Mouse (Mus musculus) lung, adult 2 months (tissue): ENCODE measurements at regions not wholly inside any gene's neighbourhood (a gene's known extent, or its start where the extent isn't known, plus 50 kb on each side); places are given as distances from the start of the nearest gene placed in this dataset.
A peak's percentile ranks its signal among the peaks of the same experiment; 100 is the strongest.

ENCODE experiments used
- DNase-seq: peaks from one replicate; pipeline ENCODE4 v3.0.0; 2022
- H3K4me1 ChIP-seq: fragments of 200-500 bp; 2 replicates; pipeline ENCODE4 v1.6.1; 2011; ENCODE audit warnings: low read length; ENCODE audit not compliant: control insufficient read depth, insufficient read depth
- H3K4me3 ChIP-seq: fragments of 200-500 bp; replicated peaks from 2 replicates; pipeline ENCODE3; 2011; ENCODE audit warnings: low read depth, mild to moderate bottlenecking, control low read depth, low read length; ENCODE audit errors: extremely low read depth
- CTCF ChIP-seq: fragments of 200-500 bp; IDR thresholded peaks from 2 replicates; pipeline ENCODE4 v1.5.1; 2011; ENCODE audit warnings: mild to moderate bottlenecking, low read length, control low read depth; ENCODE audit not compliant: insufficient read depth
- POLR2A ChIP-seq: fragments of 200-500 bp; IDR thresholded peaks from 2 replicates; pipeline ENCODE4 v1.6.1; 2011; ENCODE audit warnings: low read depth, mild to moderate bottlenecking, control low read depth, low read length, borderline replicate concordance; ENCODE audit errors: extremely low read depth
- WGBS: fragments of 180-500 bp; shearing (Covaris S2); methylation state at CpG from one replicate; pipeline ENCODE4 v1.1.7; 2018; 5-methylcytosine and 5-hydroxymethylcytosine counted together

- 79% methylated on average over 1 of the region's 1 CpGs for WGBS
- TF ChIP-seq POLR2A (no peak), CTCF (no peak)
- Histone ChIP-seq H3K4me1 (no peaks in the 10 kb centered on the region), H3K4me3 (no peak overlapping the region)
- no peak for DNase-seq
These were observed 465.5 kb upstream of the Gm765 start for GRCm38 (mm10) chr6:98808046-98808445.

- WGBS: 42% methylated on average over 13 of the region's 13 CpGs
- no peaks in the 10 kb centered on the region for H3K4me1 ChIP-seq
- TF ChIP-seq CTCF (no peak), POLR2A (no peak)
- H3K4me3 ChIP-seq: no peak overlapping the region
- DNase-seq: no peak
These were observed 460.9 kb upstream of the Gm765 start for GRCm38 (mm10) chr6:98803384-98803949.

- no peak for TF ChIP-seq POLR2A
- no peak for TF ChIP-seq CTCF
- no peak for DNase-seq
- WGBS: 74% methylated on average over 4 of the region's 4 CpGs
- Histone ChIP-seq H3K4me3 (no peak overlapping the region), H3K4me1 (peaks cover 3% of the 10 kb centered on the region; the same call in 1 of the 2 replicates)
These were observed 458.5 kb upstream of the Gm765 start for GRCm38 (mm10) chr6:98801061-98801460.

- 89% methylated on average over 8 of the region's 8 CpGs for WGBS
- no peak for TF ChIP-seq POLR2A
- TF ChIP-seq CTCF: no peak
- peaks cover 3% of the 10 kb centered on the region; the same call in 1 of the 2 replicates for H3K4me1 ChIP-seq
- no peak overlapping the region for H3K4me3 ChIP-seq
- DNase-seq: no peak
These were observed 457.5 kb upstream of the Gm765 start for GRCm38 (mm10) chr6:98800040-98800439.

GRCm38 (mm10) chr6:98797778-98798177, 455.2 kb upstream of the Gm765 start:
- Histone ChIP-seq H3K4me1 (peaks cover 3% of the 10 kb centered on the region; the same call in 1 of the 2 replicates), H3K4me3 (no peak overlapping the region)
- 45% methylated on average over 3 of the region's 3 CpGs for WGBS
- TF ChIP-seq POLR2A: no peak
- no peak for TF ChIP-seq CTCF
- DNase-seq: no peak

GRCm38 (mm10) chr6:98797373-98797772, 454.8 kb upstream of the Gm765 start:
- Histone ChIP-seq H3K4me1 (peaks cover 3% of the 10 kb centered on the region; the same call in 1 of the 2 replicates), H3K4me3 (no peak overlapping the region)
- no peak for TF ChIP-seq POLR2A
- no peak for TF ChIP-seq CTCF
- DNase-seq: peak; percentile 23
- WGBS: 21% methylated on average over 6 of the region's 6 CpGs

GRCm38 (mm10) chr6:98796666-98797065, 454.1 kb upstream of the Gm765 start:
- 22% methylated on average over 4 of the region's 4 CpGs for WGBS
- no peak for DNase-seq

GRCm38 (mm10) chr6:98787422-98787821, 444.9 kb upstream of the Gm765 start:
- 77% methylated on average over 5 of the region's 5 CpGs for WGBS
- Histone ChIP-seq H3K4me3 (no peak overlapping the region), H3K4me1 (no peaks in the 10 kb centered on the region)
- no peak for DNase-seq
- TF ChIP-seq POLR2A (no peak), CTCF (no peak)

More at GRCm38 (mm10) chr6:98796666-98797065, 454.1 kb upstream of the Gm765 start:
- H3K4me3 ChIP-seq: no peak overlapping the region
- H3K4me1 ChIP-seq: peaks cover 3% of the 10 kb centered on the region; the same call in 1 of the 2 replicates
- TF ChIP-seq POLR2A (no peak), CTCF (no peak)

- TF ChIP-seq POLR2A (no peak), CTCF (no peak)
- H3K4me1 ChIP-seq: no peaks in the 10 kb centered on the region
- no peak overlapping the region for H3K4me3 ChIP-seq
- DNase-seq: no peak
- 69% methylated on average over 9 of the region's 9 CpGs for WGBS
These were observed 439.5 kb upstream of the Gm765 start for GRCm38 (mm10) chr6:98782074-98782473.

- no peak for DNase-seq
- H3K4me3 ChIP-seq: no peak overlapping the region
- no peaks in the 10 kb centered on the region for H3K4me1 ChIP-seq
- TF ChIP-seq CTCF (no peak), POLR2A (no peak)
- WGBS: 74% methylated on average over 1 of the region's 1 CpGs
These were observed 433.2 kb upstream of the Gm765 start for GRCm38 (mm10) chr6:98775780-98776179.

GRCm38 (mm10) chr6:98769999-98770398, 427.4 kb upstream of the Gm765 start:
- no peak for DNase-seq
- no peak overlapping the region for H3K4me3 ChIP-seq
- WGBS: 55% methylated on average over 2 of the region's 2 CpGs
- no peak for TF ChIP-seq CTCF
- no peak for TF ChIP-seq POLR2A
- no peaks in the 10 kb centered on the region for H3K4me1 ChIP-seq

- Histone ChIP-seq H3K4me3 (no peak overlapping the region), H3K4me1 (no peaks in the 10 kb centered on the region)
- no peak for DNase-seq
- TF ChIP-seq CTCF (no peak), POLR2A (no peak)
- WGBS: 50% methylated on average over 6 of the region's 6 CpGs
These were observed 426.8 kb upstream of the Gm765 start for GRCm38 (mm10) chr6:98769322-98769721.
